Mouse (Mus musculus) thymus, adult 18-20 months (tissue): ENCODE results near the gene Olfr1471.
"Not testable (repeated sequence)": the region's sequence is repeated elsewhere in the genome, so short reads cannot be mapped to it uniquely, and the experiment has no call there.

ENCODE experiments used
- DNase-seq, 2 experiments: peaks; one replicate each; pipeline ENCODE4 v3.0.0; 2022; ENCODE audit warnings: mixed read lengths in 2 of 2

Gene Olfr1471

DNA sequence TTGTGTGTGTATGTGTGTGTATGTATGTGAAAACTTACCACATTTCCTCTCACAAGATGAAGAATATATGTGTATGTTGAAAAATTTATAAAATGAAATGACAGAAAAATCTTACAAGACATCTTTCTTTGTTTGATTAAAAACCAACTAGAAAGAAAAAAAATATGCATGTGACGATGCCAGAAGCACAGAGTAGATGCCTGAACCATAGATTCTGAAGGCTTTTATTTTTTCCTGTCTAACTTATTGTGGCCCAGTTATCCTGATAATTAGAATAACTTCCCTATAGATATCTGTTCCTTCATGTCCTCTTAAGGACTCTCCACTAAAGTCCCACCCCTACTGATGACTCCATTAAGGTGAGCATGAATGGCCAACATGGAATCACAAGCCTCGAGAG lies at the start of gene Olfr1471:
Olfr1471 (plus strand) TSS at position 301 of the 400 bp plus-strand sequence.
- not testable (repeated sequence) for DNase-seq

DNA sequence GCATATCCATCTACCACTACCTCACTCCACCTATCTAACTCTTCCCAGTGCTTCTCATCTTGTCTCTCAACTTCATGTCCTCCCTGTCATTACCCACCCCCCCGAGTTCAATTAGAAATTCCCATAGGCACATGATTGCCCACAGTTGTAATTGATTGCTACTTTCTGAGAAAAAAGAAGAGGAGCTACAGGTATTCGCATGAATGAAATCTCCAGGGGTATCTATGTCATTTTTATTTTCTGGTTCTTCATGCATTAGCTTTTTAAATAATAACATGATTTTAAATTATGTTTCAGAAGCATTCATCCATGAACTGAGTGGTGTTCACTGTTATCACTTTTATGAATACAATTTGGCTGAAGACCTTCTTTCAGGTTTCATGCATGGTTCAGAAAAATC lies 35.7 kb upstream of the Olfr1471 start, which contains the start of gene Olfr1469:
Olfr1469 (plus strand) TSS at position 301 of the 400 bp plus-strand sequence.
- DNase-seq, result no peak

DNA sequence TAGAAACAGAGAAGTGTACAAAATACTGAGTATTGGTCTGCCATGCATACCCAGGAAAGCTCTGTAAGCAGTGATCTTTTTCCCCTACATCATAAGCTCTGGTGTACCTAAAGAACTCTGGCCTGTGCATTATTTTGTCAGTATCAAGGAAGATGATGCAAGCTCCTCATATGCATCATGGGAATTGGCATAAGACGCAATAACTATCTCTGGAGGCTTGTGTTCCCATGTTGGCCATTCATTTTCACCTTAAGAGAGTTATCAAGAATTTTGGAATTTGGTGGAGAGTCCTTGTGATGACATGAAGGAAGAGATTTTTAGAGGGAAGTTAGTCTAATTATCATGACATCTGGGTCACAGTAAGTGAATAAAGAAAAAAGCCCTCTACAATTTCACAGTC lies 12.8 kb downstream of the Olfr1471 start, which contains the start of gene Olfr1472:
Olfr1472 (minus strand) TSS at position 101 of the 400 bp plus-strand sequence.
- no peak for DNase-seq

DNA sequence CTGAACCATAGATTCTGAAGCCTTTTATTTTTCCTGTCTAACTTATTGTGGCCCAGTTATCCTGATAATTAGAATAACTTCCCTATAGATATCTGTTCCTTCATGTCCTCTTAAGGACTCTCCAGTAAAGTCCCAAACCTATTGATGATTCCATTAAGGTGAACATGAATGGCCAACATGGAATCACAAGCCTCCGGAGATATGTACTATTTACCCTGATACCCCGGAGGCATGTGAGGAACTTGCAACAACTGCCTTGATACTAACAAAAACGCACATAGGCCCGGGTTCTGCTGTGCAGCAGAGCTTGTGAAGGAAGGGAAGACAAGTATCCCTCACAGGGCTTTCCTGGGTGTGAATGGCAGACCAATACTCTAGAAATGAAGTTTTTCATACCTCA lies 26.1 kb downstream of the Olfr1471 start, which contains the start of gene Olfr1474:
Olfr1474 (plus strand) TSS at position 301 of the 400 bp plus-strand sequence.
- not testable (repeated sequence) for DNase-seq

DNA sequence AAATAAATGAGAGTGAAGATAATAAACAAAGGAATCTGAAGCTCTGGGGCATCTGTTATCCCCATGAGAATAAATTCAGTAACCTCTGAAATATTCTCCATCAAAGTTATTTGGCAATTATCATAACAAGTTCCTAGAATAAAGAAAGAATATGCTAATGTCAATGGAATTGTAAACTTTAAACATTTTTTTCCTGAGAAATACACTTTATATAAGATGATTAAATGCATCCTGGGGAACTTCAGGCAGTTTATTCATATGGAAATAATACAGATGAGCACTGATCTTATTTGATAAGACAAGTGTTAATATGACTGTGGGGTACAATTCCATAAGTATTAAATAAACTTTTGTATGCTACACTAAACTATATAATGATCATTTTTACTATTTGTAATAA lies 36.9 kb downstream of the Olfr1471 start, which contains the start of gene Olfr1475:
Olfr1475 (minus strand) TSS at position 101 of the 400 bp plus-strand sequence.
- DNase-seq, result no peak

DNA sequence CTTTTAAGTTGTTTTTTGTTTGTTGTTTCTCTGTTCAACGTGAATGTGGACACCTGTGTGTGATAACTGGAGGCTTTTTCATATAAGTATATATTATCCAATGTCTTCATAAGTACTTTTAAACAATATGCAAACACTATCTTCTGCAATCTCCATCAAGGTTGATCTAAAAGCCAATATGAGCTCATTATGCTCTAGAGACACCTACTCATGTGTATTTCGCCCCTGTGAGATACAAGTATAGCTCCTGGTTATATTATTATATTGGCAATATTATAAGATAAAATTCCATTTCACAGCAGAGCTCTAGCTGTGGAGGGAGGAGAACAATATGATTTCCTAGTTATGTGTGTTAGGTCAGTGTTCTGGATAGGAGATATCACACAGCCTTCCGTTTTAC lies 57.0 kb downstream of the Olfr1471 start, which contains the start of gene Olfr1477:
Olfr1477 (plus strand) TSS at position 301 of the 400 bp plus-strand sequence.
- no peak for DNase-seq
